Mouse (Mus musculus): ENCODE measurements around the gene Pcif1.

- TF ChIP-seq POLR2A (IDR thresholded peaks at IDR 0.05; ENCODE audit: low read depth, low read length) (no peak), CTCF (IDR thresholded peaks at IDR 0.05; ENCODE audit: borderline replicate concordance, insufficient read depth, low read length) (no peak)
These were observed 7.4 kb upstream of the Pcif1 start for GRCm38 (mm10) chr2:164871602-164872303.
